Mouse (Mus musculus): ENCODE measurements around the gene Mff.

Gene Mff

GRCm38 (mm10) chr1:82772428-82772827, 47.7 kb downstream of the Mff start:
- DNase-seq, result no peak

- no peak for DNase-seq
Measured at GRCm38 (mm10) chr1:82773208-82773607, 48.5 kb downstream of the Mff start.

- DNase-seq, result no peak
Measured at GRCm38 (mm10) chr1:82775293-82775692, 50.6 kb downstream of the Mff start.

GRCm38 (mm10) chr1:82779388-82779966, 54.8 kb downstream of the Mff start:
- DNase-seq, result no peak

GRCm38 (mm10) chr1:82783559-82783958, 58.9 kb downstream of the Mff start:
- DNase-seq, result no peak

- DNase-seq, result peak in 1 of 2 experiments; percentile 18
Measured at GRCm38 (mm10) chr1:82785546-82785945, 60.9 kb downstream of the Mff start.

GRCm38 (mm10) chr1:82787414-82787813, 62.7 kb downstream of the Mff start:
- peak; percentile 84 to 86 for DNase-seq

- peak; percentile 56 to 65 for DNase-seq
Measured at GRCm38 (mm10) chr1:82788070-82788469, 63.4 kb downstream of the Mff start.

GRCm38 (mm10) chr1:82791105-82791504, 66.4 kb downstream of the Mff start:
- DNase-seq, result peak; percentile 41 to 43

- no peak for DNase-seq
Measured at GRCm38 (mm10) chr1:82792238-82792637, 67.5 kb downstream of the Mff start.

GRCm38 (mm10) chr1:82793110-82793509, 68.4 kb downstream of the Mff start:
- no peak for DNase-seq

GRCm38 (mm10) chr1:82793986-82794385, 69.3 kb downstream of the Mff start:
- DNase-seq, result peak; percentile 39 to 60

- no peak for DNase-seq
Measured at GRCm38 (mm10) chr1:82795211-82795610, 70.5 kb downstream of the Mff start.

GRCm38 (mm10) chr1:82795702-82796443, 71.2 kb downstream of the Mff start:
- DNase-seq, result no peak

- DNase-seq, result no peak
Measured at GRCm38 (mm10) chr1:82797088-82797487, 72.4 kb downstream of the Mff start.

GRCm38 (mm10) chr1:82798304-82798703, 73.6 kb downstream of the Mff start:
- DNase-seq, result no peak

- DNase-seq, result no peak
Measured at GRCm38 (mm10) chr1:82798922-82799321, 74.2 kb downstream of the Mff start.

GRCm38 (mm10) chr1:82801105-82801783, 76.6 kb downstream of the Mff start:
- peak; percentile 40 to 49 for DNase-seq
